Mouse (Mus musculus): ENCODE results near the gene Zfp277.

DNA sequence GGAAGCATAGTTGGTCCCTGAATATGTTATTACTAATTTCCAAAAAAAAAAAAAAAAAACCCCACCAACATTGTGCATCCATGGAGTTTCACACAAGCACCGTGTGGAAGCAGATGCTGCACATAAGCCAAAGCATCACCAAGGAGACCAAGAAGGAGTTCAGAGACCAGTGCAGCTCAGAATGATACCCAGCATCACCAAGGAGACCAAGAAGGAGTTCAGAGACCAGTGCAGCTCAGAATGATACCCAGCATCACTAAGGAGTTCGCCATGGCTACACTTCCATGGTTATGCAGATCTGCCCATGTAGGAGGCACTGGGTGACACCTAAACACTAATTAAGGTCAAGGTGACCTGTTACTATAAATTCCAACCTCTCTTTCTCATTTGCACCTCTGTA lies 46.8 kb downstream of the Zfp277 start:
- no peak for TF ChIP-seq CTCF (IDR thresholded peaks at IDR 0.05; ENCODE audit: extremely low read depth, insufficient read length, insufficient replicate concordance, low read depth, low read length)
- TF ChIP-seq POLR2A (IDR thresholded peaks at IDR 0.05; ENCODE audit: low read depth, low read length): no peak

All from small intestine, adult 2 months (tissue).